ENCODE assay signal across 10 mouse cellular contexts in the genomic region with DNA sequence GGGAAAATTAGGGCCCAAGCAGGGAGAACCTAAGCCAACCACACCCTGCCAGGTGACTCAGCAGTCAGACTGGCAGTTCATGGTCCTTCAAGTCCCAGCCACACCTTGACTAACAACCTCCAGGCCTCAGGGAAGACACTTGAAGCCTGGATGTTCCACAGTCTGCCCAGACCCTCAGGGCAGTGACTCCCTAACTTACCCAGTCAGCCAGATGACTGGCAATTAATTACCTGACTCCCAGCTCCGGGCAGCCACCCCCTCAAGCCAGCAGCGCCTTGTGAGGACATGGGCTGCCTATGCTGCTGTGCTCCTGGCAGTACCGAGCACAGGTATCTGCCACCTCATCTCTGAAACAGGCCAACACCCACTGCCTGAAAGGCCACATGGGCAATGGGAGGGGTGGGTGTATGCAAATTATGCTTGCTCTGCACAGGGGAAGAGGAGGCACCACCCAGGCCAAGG. TPM values are rescaled to one million over a fixed set of nuclear protein-coding genes. Genes with fewer than 3 reads are reported as not detected.
DNase-seq lines count a peak whose midpoint lies in the region; ATAC-seq and TF ChIP-seq lines count a peak whose summit lies in the region.
"Had no signal": no experiment of that assay in that cellular context is flagged by ENCODE, and none has a peak within 500 bp of the region (broad histone marks: within the 10 kb centered on the region; RNA-seq: fewer than 3 reads in every experiment).

No protein-coding gene starts in this region.

- H3K4me2 ChIP-seq in kidney, embryonic 14.5 days (replicated peaks; ENCODE audit: low read depth, low read length): no peak overlapping the region
- H3K4me2 ChIP-seq in intestine, embryonic 14.5 days (ENCODE audit: low read length): no peak overlapping the region
- H3K4me2 ChIP-seq: hindbrain, embryonic 13.5 days had no signal

- TF ChIP-seq EP300 in ES-Bruce4 (IDR thresholded peaks at IDR 0.05; ENCODE audit: insufficient read depth, low read depth, low read length): no peak

- 0 out of 2 replicates have a peak, but pooled peaks cover 3% of the 10 kb centered on the region for H3K4me1 ChIP-seq in kidney, embryonic 14.5 days (ENCODE audit: control insufficient read depth, insufficient read depth, low read length)
- H3K4me1 ChIP-seq in ES-Bruce4 (ENCODE audit: control insufficient read depth, insufficient read depth, low read length): peaks cover 19% of the 10 kb centered on the region
- H3K4me1 ChIP-seq in intestine, embryonic 14.5 days (replicated peaks; ENCODE audit: control insufficient read depth, insufficient read depth, low read length): no peaks in the 10 kb centered on the region
- H3K4me1 ChIP-seq: hindbrain, embryonic 13.5 days had no signal

- TF ChIP-seq CTCF in ES-Bruce4 (IDR thresholded peaks at IDR 0.05; ENCODE audit: low read depth, low read length): no peak

- H3K27me3 ChIP-seq in kidney, embryonic 14.5 days (ENCODE audit: control insufficient read depth, insufficient read depth, low read length): no peaks in the 10 kb centered on the region
- H3K27me3 ChIP-seq in ES-Bruce4 (ENCODE audit: control insufficient read depth, insufficient read depth, low read length, poor library complexity, severe bottlenecking): no peaks in the 10 kb centered on the region
- no peaks in the 10 kb centered on the region for H3K27me3 ChIP-seq in intestine, embryonic 14.5 days (replicated peaks; ENCODE audit: control insufficient read depth, insufficient read depth, low read length)
- H3K27me3 ChIP-seq: hindbrain, embryonic 13.5 days had no signal

- H3K9me3 ChIP-seq in kidney, embryonic 14.5 days (ENCODE audit: control insufficient read depth, low read length): no peaks in the 10 kb centered on the region
- H3K9me3 ChIP-seq in ES-Bruce4 (replicated peaks; ENCODE audit: control insufficient read depth, insufficient read depth, low read length, poor library complexity, severe bottlenecking): no peaks in the 10 kb centered on the region
- no peaks in the 10 kb centered on the region for H3K9me3 ChIP-seq in intestine, embryonic 14.5 days (ENCODE audit: control insufficient read depth, low read length)
- H3K9me3 ChIP-seq: hindbrain, embryonic 13.5 days had no signal

- ATAC-seq in kidney, embryonic 14.5 days (ENCODE audit: low FRiP score, low TSS enrichment): 0 out of 2 replicates have a peak, but pooled peaks have one; percentile 30
- peak; percentile 51 for ATAC-seq in intestine, embryonic 14.5 days (replicated peaks; ENCODE audit: low FRiP score, low TSS enrichment, low read depth)
- peak; percentile 36; the same call in 1 of the 2 replicates for ATAC-seq in neutrophil, adult 5-6 weeks (ENCODE audit: extremely low read depth, insufficient number of reproducible peaks, low FRiP score, poor library complexity, severe bottlenecking)

- H3K4me3 ChIP-seq in kidney, embryonic 14.5 days (ENCODE audit: low read length): no peak overlapping the region
- no peak overlapping the region for H3K4me3 ChIP-seq in ES-Bruce4 (ENCODE audit: low read depth, low read length)
- H3K4me3 ChIP-seq in intestine, embryonic 14.5 days (ENCODE audit: low read depth, low read length): no peak overlapping the region
- H3K4me3 ChIP-seq: hindbrain, embryonic 13.5 days had no signal

- peaks cover 12% of the 10 kb centered on the region; the same call in 1 of the 2 replicates for H3K36me3 ChIP-seq in kidney, embryonic 14.5 days (ENCODE audit: control insufficient read depth, insufficient read depth, low read length)
- H3K36me3 ChIP-seq in ES-Bruce4 (ENCODE audit: control insufficient read depth, insufficient read depth, low read length, poor library complexity, severe bottlenecking): peaks cover 9% of the 10 kb centered on the region; the same call in 1 of the 2 replicates
- peaks cover 11% of the 10 kb centered on the region for H3K36me3 ChIP-seq in intestine, embryonic 14.5 days (ENCODE audit: control insufficient read depth, insufficient read depth, low read length)

- H3K27ac ChIP-seq in kidney, embryonic 14.5 days (ENCODE audit: low read depth, low read length): no peak overlapping the region
- H3K27ac ChIP-seq in ES-Bruce4 (ENCODE audit: insufficient read depth, low read length): peak overlapping the region; percentile 22; the same call in 1 of the 2 replicates
- no peak overlapping the region for H3K27ac ChIP-seq in intestine, embryonic 14.5 days (ENCODE audit: low read depth)
- H3K27ac ChIP-seq: hindbrain, embryonic 13.5 days had no signal

- 39% methylated on average over 3 of the region's 3 CpGs for WGBS in kidney, embryonic 14.5 days
- 54% methylated on average over 3 of the region's 3 CpGs for WGBS in intestine, embryonic 14.5 days

- no peak overlapping the region for H3K9ac ChIP-seq in kidney, embryonic 14.5 days (ENCODE audit: low read depth, low read length)
- H3K9ac ChIP-seq in ES-Bruce4 (ENCODE audit: low read depth, poor library complexity, severe bottlenecking): no peak overlapping the region
- no peak overlapping the region for H3K9ac ChIP-seq in intestine, embryonic 14.5 days (ENCODE audit: low read length)
- H3K9ac ChIP-seq: hindbrain, embryonic 13.5 days had no signal

- TF ChIP-seq POLR2A in ES-Bruce4 (IDR thresholded peaks at IDR 0.05; ENCODE audit: insufficient read depth, low read length): no peak

- no peak for DNase-seq in kidney, postnatal 25 days
- DNase-seq in intestine, embryonic 14.5 days (ENCODE audit: low spot score): no peak
- DNase-seq in yolk sac, embryonic 10.5 days (ENCODE audit: low spot score): no peak
- no peak for DNase-seq in right cerebral cortex, adult 18-20 months
- DNase-seq in kidney, adult 18-20 months: no peak
- DNase-seq: layer of hippocampus, postnatal 36 days had no signal

RNA-seq across cellular contexts. Expression of gene Dedd2, which starts 11.2 kb away (rescaled TPM):
- polyA plus RNA-seq in kidney, embryonic 14.5 days (2014; fragmentation: Nextera tagmentation; extraction: Ambion mirVana): 8.7 and 10.8 TPM in 2 replicates
- 9.6 and 10.2 TPM in 2 replicates for polyA plus RNA-seq in ES-Bruce4 (2011; ENCODE audit: insufficient read depth, insufficient read length, low read depth, missing spikeins)
- polyA plus RNA-seq in intestine, embryonic 14.5 days (2014; fragmentation: Nextera tagmentation; extraction: Ambion mirVana): 8.0 and 9.0 TPM in 2 replicates
- total RNA-seq in neutrophil, adult 5-6 weeks (2017): 85.2 and 92.0 TPM in 2 replicates

RNA-seq across cellular contexts. Expression of gene Zfp526, which starts 12.0 kb away (rescaled TPM):
- 2.2 and 4.2 TPM in 2 replicates for polyA plus RNA-seq in kidney, embryonic 14.5 days (2014; fragmentation: Nextera tagmentation; extraction: Ambion mirVana)
- 6.5 and 7.2 TPM in 2 replicates for polyA plus RNA-seq in ES-Bruce4 (2011; ENCODE audit: insufficient read depth, insufficient read length, low read depth, missing spikeins)
- 3.9 and 4.2 TPM in 2 replicates for polyA plus RNA-seq in intestine, embryonic 14.5 days (2014; fragmentation: Nextera tagmentation; extraction: Ambion mirVana)
- total RNA-seq in neutrophil, adult 5-6 weeks (2017): 9.6 and 10.0 TPM in 2 replicates

RNA-seq across cellular contexts. Expression of gene Gsk3a, which starts 28.5 kb away (rescaled TPM):
- polyA plus RNA-seq in kidney, embryonic 14.5 days (2014; fragmentation: Nextera tagmentation; extraction: Ambion mirVana): 15.7 and 18.5 TPM in 2 replicates
- polyA plus RNA-seq in ES-Bruce4 (2011; ENCODE audit: insufficient read depth, insufficient read length, low read depth, missing spikeins): 77.3 and 84.3 TPM in 2 replicates
- 13.2 and 13.6 TPM in 2 replicates for polyA plus RNA-seq in intestine, embryonic 14.5 days (2014; fragmentation: Nextera tagmentation; extraction: Ambion mirVana)
- 75.4 and 85.4 TPM in 2 replicates for total RNA-seq in neutrophil, adult 5-6 weeks (2017)

RNA-seq across cellular contexts. Expression of gene Pou2f2, which starts 29.7 kb away (rescaled TPM):
- polyA plus RNA-seq in kidney, embryonic 14.5 days (2014; fragmentation: Nextera tagmentation; extraction: Ambion mirVana): 0.39 and 0.90 TPM in 2 replicates
- 1.8 and 2.1 TPM in 2 replicates for polyA plus RNA-seq in ES-Bruce4 (2011; ENCODE audit: insufficient read depth, insufficient read length, low read depth, missing spikeins)
- 2.1 and 2.2 TPM in 2 replicates for polyA plus RNA-seq in intestine, embryonic 14.5 days (2014; fragmentation: Nextera tagmentation; extraction: Ambion mirVana)
- 47.4 and 53.1 TPM in 2 replicates for total RNA-seq in neutrophil, adult 5-6 weeks (2017)

RNA-seq across cellular contexts. Expression of gene Erf, which starts 41.4 kb away (rescaled TPM):
- 22.4 and 28.8 TPM in 2 replicates for polyA plus RNA-seq in kidney, embryonic 14.5 days (2014; fragmentation: Nextera tagmentation; extraction: Ambion mirVana)
- polyA plus RNA-seq in ES-Bruce4 (2011; ENCODE audit: insufficient read depth, insufficient read length, low read depth, missing spikeins): 61.8 and 63.8 TPM in 2 replicates
- 19.9 and 22.0 TPM in 2 replicates for polyA plus RNA-seq in intestine, embryonic 14.5 days (2014; fragmentation: Nextera tagmentation; extraction: Ambion mirVana)
- total RNA-seq in neutrophil, adult 5-6 weeks (2017): 6.4 and 9.7 TPM in 2 replicates
